Comparison of ENCODE assay signal across 21 mouse cellular contexts in the genomic region with DNA sequence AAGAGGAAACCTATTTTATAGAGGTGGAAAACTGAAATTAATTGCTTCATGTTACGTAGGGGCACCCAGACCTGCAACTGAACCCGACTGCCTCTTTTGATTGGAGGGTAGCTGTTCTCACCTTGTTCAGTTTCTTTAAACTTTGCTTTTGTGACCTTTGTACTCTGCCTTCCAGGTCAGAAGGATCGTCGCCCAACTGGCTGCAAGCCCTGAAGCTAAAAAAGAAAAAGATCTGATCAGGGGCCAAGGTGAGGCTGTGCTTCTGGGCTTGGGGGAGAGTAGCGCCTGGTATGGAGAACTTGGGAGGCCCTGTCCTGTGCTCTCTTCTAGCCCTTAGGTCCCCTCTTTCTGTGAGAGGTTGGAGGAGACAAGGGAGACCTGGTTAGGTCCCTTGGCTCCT. TPM values are rescaled to one million over a fixed set of nuclear protein-coding genes. Genes with fewer than 3 reads are reported as not detected.
A peak's percentile ranks its signal among the peaks of the same experiment; 100 is the strongest.
DNase-seq lines count a peak whose midpoint lies in the region; ATAC-seq lines count a peak whose summit lies in the region.
"Had no signal": no experiment of that assay in that cellular context is flagged by ENCODE, and none has a peak within 500 bp of the region (broad histone marks: within the 10 kb centered on the region; RNA-seq: fewer than 3 reads in every experiment).

No protein-coding gene starts in this region.

- H3K9ac ChIP-seq in kidney, embryonic 15.5 days: no peak overlapping the region
- H3K9ac ChIP-seq in lung, embryonic 15.5 days: no peak overlapping the region
- H3K9ac ChIP-seq: forebrain, embryonic 13.5 days; heart, embryonic 13.5 days; hindbrain, embryonic 12.5 days; limb, embryonic 15.5 days; lung, embryonic 14.5 days; midbrain, embryonic 15.5 days; neural tube, embryonic 12.5 days had no signal

- H3K4me2 ChIP-seq in kidney, embryonic 15.5 days: no peak overlapping the region
- H3K4me2 ChIP-seq in lung, embryonic 15.5 days: no peak overlapping the region
- H3K4me2 ChIP-seq: forebrain, embryonic 13.5 days; heart, embryonic 13.5 days; hindbrain, embryonic 12.5 days; limb, embryonic 15.5 days; lung, embryonic 14.5 days; midbrain, embryonic 15.5 days; neural tube, embryonic 12.5 days had no signal

- peaks cover 39% of the 10 kb centered on the region for H3K36me3 ChIP-seq in kidney, embryonic 15.5 days
- H3K36me3 ChIP-seq in lung, embryonic 15.5 days: peaks cover 40% of the 10 kb centered on the region; the same call in 1 of the 2 replicates

- ATAC-seq in kidney, embryonic 15.5 days (replicated peaks; ENCODE audit: low FRiP score): no peak
- ATAC-seq in lung, embryonic 15.5 days (ENCODE audit: borderline replicate concordance, extremely low read depth, low FRiP score, low TSS enrichment): 0 out of 2 replicates have a peak, but pooled peaks have one; percentile 21
- ATAC-seq: forebrain, embryonic 13.5 days; midbrain, embryonic 15.5 days had no signal

- H3K27ac ChIP-seq in kidney, embryonic 15.5 days: no peak overlapping the region
- H3K27ac ChIP-seq in lung, embryonic 15.5 days: no peak overlapping the region
- H3K27ac ChIP-seq: forebrain, embryonic 13.5 days; heart, embryonic 13.5 days; hindbrain, embryonic 12.5 days; limb, embryonic 15.5 days; midbrain, embryonic 15.5 days; neural tube, embryonic 12.5 days had no signal

- H3K4me1 ChIP-seq in kidney, embryonic 15.5 days: peaks cover 4% of the 10 kb centered on the region
- H3K4me1 ChIP-seq in lung, embryonic 15.5 days: 0 out of 2 replicates have a peak, but pooled peaks cover 7% of the 10 kb centered on the region
- H3K4me1 ChIP-seq: forebrain, embryonic 13.5 days; hindbrain, embryonic 12.5 days; midbrain, embryonic 15.5 days; neural tube, embryonic 12.5 days had no signal

- H3K4me3 ChIP-seq in kidney, embryonic 15.5 days (replicated peaks): no peak overlapping the region
- no peak overlapping the region for H3K4me3 ChIP-seq in lung, embryonic 15.5 days
- H3K4me3 ChIP-seq: forebrain, embryonic 13.5 days; heart, embryonic 13.5 days; hindbrain, embryonic 12.5 days; limb, embryonic 15.5 days; midbrain, embryonic 15.5 days; neural tube, embryonic 12.5 days had no signal

- DNase-seq in kidney, adult 11 months: peak; percentile 81
- DNase-seq in lung, postnatal 4 days: no peak
- peak; percentile 68 to 83 for DNase-seq in kidney, postnatal 25 days
- DNase-seq in yolk sac, embryonic 10.5 days (ENCODE audit: low spot score): peak; percentile 66
- DNase-seq in embryo, embryonic 11 days: no peak
- DNase-seq in thymus, postnatal 25 days: no peak
- DNase-seq: cerebellum, adult 18-20 months; cerebellum, postnatal 36 days; heart, adult 18-20 months; left cerebral cortex, postnatal 4 days; lung, embryonic 14.5 days; right cerebral cortex, postnatal 25 days; spleen, adult 18-20 months had no signal

- no peaks in the 10 kb centered on the region for H3K27me3 ChIP-seq in kidney, embryonic 15.5 days
- no peaks in the 10 kb centered on the region for H3K27me3 ChIP-seq in lung, embryonic 15.5 days
- H3K27me3 ChIP-seq: forebrain, embryonic 13.5 days; heart, embryonic 13.5 days; hindbrain, embryonic 12.5 days; limb, embryonic 15.5 days; midbrain, embryonic 15.5 days; neural tube, embryonic 12.5 days had no signal

- 76% methylated on average over 5 of the region's 5 CpGs for WGBS in kidney, embryonic 15.5 days
- 88% methylated on average over 5 of the region's 5 CpGs for WGBS in lung, embryonic 15.5 days

- no peaks in the 10 kb centered on the region for H3K9me3 ChIP-seq in kidney, embryonic 15.5 days (replicated peaks)
- no peaks in the 10 kb centered on the region for H3K9me3 ChIP-seq in lung, embryonic 15.5 days
- H3K9me3 ChIP-seq: forebrain, embryonic 13.5 days; heart, embryonic 13.5 days; hindbrain, embryonic 12.5 days; limb, embryonic 15.5 days; midbrain, embryonic 15.5 days; neural tube, embryonic 12.5 days had no signal

RNA-seq across cellular contexts. Expression of a gene that starts 24.1 kb away (rescaled TPM):
- 29.2 and 39.2 TPM in 2 replicates for polyA plus RNA-seq in kidney, embryonic 15.5 days (2015; fragmentation: Nextera tagmentation; extraction: Ambion mirVana)
- 38.8 and 53.6 TPM in 2 replicates for polyA plus RNA-seq in lung, embryonic 15.5 days (2015; fragmentation: Nextera tagmentation; extraction: Ambion mirVana)

RNA-seq across cellular contexts. Expression of a gene that starts 34.7 kb away (rescaled TPM):
- 0.90 and 1.3 TPM in 2 replicates for polyA plus RNA-seq in kidney, embryonic 15.5 days (2015; fragmentation: Nextera tagmentation; extraction: Ambion mirVana)
- 0.77 and 0.91 TPM in 2 replicates for polyA plus RNA-seq in lung, embryonic 15.5 days (2015; fragmentation: Nextera tagmentation; extraction: Ambion mirVana)

RNA-seq across cellular contexts. Expression of a gene that starts 34.9 kb away (rescaled TPM):
- 299 and 307 TPM in 2 replicates for polyA plus RNA-seq in kidney, embryonic 15.5 days (2015; fragmentation: Nextera tagmentation; extraction: Ambion mirVana)
- 298 and 303 TPM in 2 replicates for polyA plus RNA-seq in lung, embryonic 15.5 days (2015; fragmentation: Nextera tagmentation; extraction: Ambion mirVana)

Comparison
In these comparisons a context has a peak if more than half of its experiments do, and no peak if none do; other contexts are left out.
1. DNase-seq: peak in kidney, adult 11 months (single experiment), kidney, postnatal 25 days (2 of 2) and yolk sac, embryonic 10.5 days (single experiment); none in lung, postnatal 4 days (0 of 2), embryo, embryonic 11 days (single experiment) and thymus, postnatal 25 days (single experiment).